Mouse (Mus musculus): Measurements from ENCODE around the gene Morf4l1.

DNA sequence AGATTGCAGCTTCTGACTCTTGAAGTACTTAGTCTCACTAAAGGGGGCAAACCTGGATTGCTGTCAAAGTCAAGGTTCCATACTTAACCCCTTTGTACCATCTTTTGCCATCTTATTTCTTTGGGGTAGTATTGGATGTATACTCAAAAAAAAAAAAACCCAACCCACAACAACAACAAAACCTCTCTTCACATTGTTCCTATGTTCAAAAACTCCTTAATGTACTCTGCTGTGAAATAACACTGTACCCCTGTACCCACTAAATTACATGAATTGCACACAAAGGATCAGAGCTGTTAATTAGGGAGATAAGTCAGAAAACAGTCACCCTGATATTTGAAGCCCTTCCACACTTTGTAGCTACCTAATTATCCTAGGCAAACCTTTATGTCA, 730 bp upstream of the Morf4l1 start:
- TF ChIP-seq CTCF (conservative IDR thresholded peaks at IDR 0.05; ENCODE audit: low read length) (no peak), NANOG (IDR thresholded peaks at IDR 0.05; ENCODE audit: borderline replicate concordance, low read length) (no peak)
